In genomic region chr1:167306451-167307240, GRCm38 (mm10) we compare ENCODE assay signal across 9 mouse cellular contexts. TPM values are rescaled to one million over a fixed set of nuclear protein-coding genes. Genes with fewer than 3 reads are reported as not detected.
DNase-seq lines count a peak whose midpoint lies in the region; ATAC-seq and TF ChIP-seq lines count a peak whose summit lies in the region.
"Had no signal": no experiment of that assay in that cellular context is flagged by ENCODE, and none has a peak within 500 bp of the region (broad histone marks: within the 10 kb centered on the region; RNA-seq: fewer than 3 reads in every experiment).

No protein-coding gene starts in this region.

- H3K4me2 ChIP-seq in forebrain, postnatal 0 days (ENCODE audit: low read depth): no peak overlapping the region
- no peak overlapping the region for H3K4me2 ChIP-seq in forebrain, embryonic 12.5 days
- H3K4me2 ChIP-seq in embryonic facial prominence, embryonic 11.5 days (ENCODE audit: low read depth, low read length): no peak overlapping the region

- no peak overlapping the region for H3K9ac ChIP-seq in forebrain, postnatal 0 days
- H3K9ac ChIP-seq in forebrain, embryonic 12.5 days: no peak overlapping the region
- H3K9ac ChIP-seq in embryonic facial prominence, embryonic 11.5 days (replicated peaks; ENCODE audit: low read length): no peak overlapping the region
- H3K9ac ChIP-seq: hindbrain, embryonic 15.5 days had no signal

- no peaks in the 10 kb centered on the region for H3K27me3 ChIP-seq in forebrain, postnatal 0 days (ENCODE audit: insufficient read depth, low read length)
- no peaks in the 10 kb centered on the region for H3K27me3 ChIP-seq in forebrain, embryonic 12.5 days
- H3K27me3 ChIP-seq in embryonic facial prominence, embryonic 11.5 days (ENCODE audit: control insufficient read depth, insufficient read depth, low read length): no peaks in the 10 kb centered on the region
- H3K27me3 ChIP-seq: hindbrain, embryonic 15.5 days had no signal

- no peak for ATAC-seq in forebrain, postnatal 0 days
- no peak for ATAC-seq in forebrain, embryonic 12.5 days (ENCODE audit: low FRiP score)
- no peak for ATAC-seq in embryonic facial prominence, embryonic 11.5 days (replicated peaks; ENCODE audit: insufficient number of reproducible peaks, low FRiP score, low TSS enrichment, low read depth)

- no peaks in the 10 kb centered on the region for H3K4me1 ChIP-seq in forebrain, postnatal 0 days (ENCODE audit: insufficient read depth)
- H3K4me1 ChIP-seq in forebrain, embryonic 12.5 days: peaks cover 17% of the 10 kb centered on the region
- H3K4me1 ChIP-seq in embryonic facial prominence, embryonic 11.5 days (ENCODE audit: control insufficient read depth, insufficient read depth, low read length): no peaks in the 10 kb centered on the region

- H3K36me3 ChIP-seq in forebrain, postnatal 0 days (ENCODE audit: insufficient read depth): peaks cover 3% of the 10 kb centered on the region; the same call in 1 of the 2 replicates
- H3K36me3 ChIP-seq in forebrain, embryonic 12.5 days (replicated peaks): peaks cover 6% of the 10 kb centered on the region
- H3K36me3 ChIP-seq in embryonic facial prominence, embryonic 11.5 days (replicated peaks; ENCODE audit: control insufficient read depth, insufficient read depth, low read depth, low read length): no peaks in the 10 kb centered on the region
- H3K36me3 ChIP-seq: hindbrain, embryonic 15.5 days had no signal

- peak; percentile 30 for DNase-seq in forebrain, postnatal 0 days
- peak; percentile 85 for DNase-seq in A20 (ENCODE audit: low read depth, low spot score)
- DNase-seq in adrenal gland, adult 8-10 months: peak; percentile 81
- DNase-seq in embryonic facial prominence, embryonic 11.5 days (ENCODE audit: low spot score): peak; percentile 34
- DNase-seq in layer of hippocampus, adult 8-10 months (ENCODE audit: low spot score in 2 of 2): peak; percentile 24 to 26
- peak; percentile 48 to 67 for DNase-seq in monocyte, adult 2 months (ENCODE audit: low read depth in 1 of 2, low spot score in 2 of 2)
- DNase-seq in thymus, adult 18-20 months: peak; percentile 52 to 61

- H3K9me3 ChIP-seq in forebrain, postnatal 0 days (ENCODE audit: low read length): no peaks in the 10 kb centered on the region
- H3K9me3 ChIP-seq in forebrain, embryonic 12.5 days: no peaks in the 10 kb centered on the region
- H3K9me3 ChIP-seq in embryonic facial prominence, embryonic 11.5 days (replicated peaks; ENCODE audit: control insufficient read depth, low read length): no peaks in the 10 kb centered on the region
- H3K9me3 ChIP-seq: hindbrain, embryonic 15.5 days had no signal

- 68% methylated on average over 5 of the region's 5 CpGs for WGBS in forebrain, postnatal 0 days
- WGBS in forebrain, embryonic 12.5 days: 76% methylated on average over 5 of the region's 5 CpGs
- 66% methylated on average over 5 of the region's 5 CpGs for WGBS in embryonic facial prominence, embryonic 11.5 days

- peak; percentile 47 for TF ChIP-seq CTCF in forebrain, postnatal 0 days (IDR thresholded peaks at IDR 0.05; ENCODE audit: low read depth)

- no peak overlapping the region for H3K27ac ChIP-seq in forebrain, postnatal 0 days (ENCODE audit: low read depth, low read length)
- no peak overlapping the region for H3K27ac ChIP-seq in forebrain, embryonic 12.5 days
- no peak overlapping the region for H3K27ac ChIP-seq in embryonic facial prominence, embryonic 11.5 days (replicated peaks; ENCODE audit: low read depth, low read length)
- H3K27ac ChIP-seq: hindbrain, embryonic 15.5 days had no signal

- H3K4me3 ChIP-seq in forebrain, postnatal 0 days (ENCODE audit: low read depth, low read length): no peak overlapping the region
- no peak overlapping the region for H3K4me3 ChIP-seq in forebrain, embryonic 12.5 days (replicated peaks)
- no peak overlapping the region for H3K4me3 ChIP-seq in embryonic facial prominence, embryonic 11.5 days (ENCODE audit: low read depth, low read length)

RNA-seq across cellular contexts. Expression of gene Tmco1, which starts 1.5 kb away (rescaled TPM):
- total RNA-seq in forebrain, postnatal 0 days (2014; rRNA removed): 55.2 and 60.4 TPM in 2 replicates
- polyA plus RNA-seq in forebrain, postnatal 0 days (2015; fragmentation: Nextera tagmentation; extraction: Ambion mirVana): 70.0 and 76.7 TPM in 2 replicates
- 68.3 and 70.9 TPM in 2 replicates for polyA plus RNA-seq in forebrain, embryonic 12.5 days (2016; fragmentation: Nextera tagmentation; extraction: Ambion mirVana)
- total RNA-seq in adrenal gland, adult 8-10 months (2022): 100 to 1,000 TPM; 145 to 176 (median 155) TPM
- polyA plus RNA-seq in embryonic facial prominence, embryonic 11.5 days (2014; fragmentation: Nextera tagmentation; extraction: Ambion mirVana): 84.8 and 91.8 TPM in 2 replicates
- total RNA-seq in layer of hippocampus, adult 8-10 months (2022): 10 to 100 TPM; 44.8 to 62.1 (median 51.2) TPM

RNA-seq across cellular contexts. Expression of gene Uck2, which starts 21.5 kb away (rescaled TPM):
- 80.7 and 82.2 TPM in 2 replicates for total RNA-seq in forebrain, postnatal 0 days (2014; rRNA removed)
- polyA plus RNA-seq in forebrain, postnatal 0 days (2015; fragmentation: Nextera tagmentation; extraction: Ambion mirVana): 48.2 and 59.3 TPM in 2 replicates
- 119 and 123 TPM in 2 replicates for polyA plus RNA-seq in forebrain, embryonic 12.5 days (2016; fragmentation: Nextera tagmentation; extraction: Ambion mirVana)
- total RNA-seq in adrenal gland, adult 8-10 months (2022): 10 to 100 TPM; 30.9 to 55.9 (median 45.0) TPM
- polyA plus RNA-seq in embryonic facial prominence, embryonic 11.5 days (2014; fragmentation: Nextera tagmentation; extraction: Ambion mirVana): 108 and 120 TPM in 2 replicates
- total RNA-seq in layer of hippocampus, adult 8-10 months (2022): 10 to 100 TPM; 34.8 to 37.7 (median 36.7) TPM

RNA-seq across cellular contexts. Expression of gene Aldh9a1, which starts 43.1 kb away (rescaled TPM):
- 13.2 and 18.7 TPM in 2 replicates for total RNA-seq in forebrain, postnatal 0 days (2014; rRNA removed)
- polyA plus RNA-seq in forebrain, postnatal 0 days (2015; fragmentation: Nextera tagmentation; extraction: Ambion mirVana): 26.3 and 36.7 TPM in 2 replicates
- 33.0 and 35.7 TPM in 2 replicates for polyA plus RNA-seq in forebrain, embryonic 12.5 days (2016; fragmentation: Nextera tagmentation; extraction: Ambion mirVana)
- total RNA-seq in adrenal gland, adult 8-10 months (2022): 100 to 1,000 TPM in 1 of 4 experiments, 10 to 100 TPM in 3; 68.3 to 108 (median 76.9) TPM
- polyA plus RNA-seq in embryonic facial prominence, embryonic 11.5 days (2014; fragmentation: Nextera tagmentation; extraction: Ambion mirVana): 46.3 and 46.7 TPM in 2 replicates
- total RNA-seq in layer of hippocampus, adult 8-10 months (2022): 10 to 100 TPM; 26.6 to 33.8 (median 32.2) TPM

Comparison
In these comparisons a context has a peak if more than half of its experiments do, and no peak if none do; other contexts are left out.
1. DNase-seq: peak in every context shown above with its lines; median percentile 85 in A20; 81 in adrenal gland, adult 8-10 months; 58 in monocyte, adult 2 months; 56 in thymus, adult 18-20 months; 34 in embryonic facial prominence, embryonic 11.5 days; 30 in forebrain, postnatal 0 days; 25 in layer of hippocampus, adult 8-10 months.